Mouse (Mus musculus): ENCODE data around the gene Lin52.
A peak's percentile ranks its signal among the peaks of the same experiment; 100 is the strongest.
"Not testable (repeated sequence)": the region's sequence is repeated elsewhere in the genome, so short reads cannot be mapped to it uniquely, and the experiment has no call there.

The Lin52 gene

GRCm38 (mm10) chr12:84539537-84539936 lies 88.3 kb downstream of the Lin52 start:
- DNase-seq (ENCODE audit: low spot score): not testable (repeated sequence)

- no peak for DNase-seq (ENCODE audit: low spot score)
Measured at GRCm38 (mm10) chr12:84541391-84541958, 90.3 kb downstream of the Lin52 start.

- DNase-seq (ENCODE audit: low spot score): peak; percentile 27
Measured at GRCm38 (mm10) chr12:84546028-84546427, 94.8 kb downstream of the Lin52 start.

- DNase-seq (ENCODE audit: low spot score): no peak
Measured at GRCm38 (mm10) chr12:84546577-84547085, 95.4 kb downstream of the Lin52 start.

GRCm38 (mm10) chr12:84548251-84548650 lies 97.0 kb downstream of the Lin52 start:
- no peak for DNase-seq (ENCODE audit: low spot score)

GRCm38 (mm10) chr12:84555218-84555617 lies 104.0 kb downstream of the Lin52 start:
- no peak for DNase-seq (ENCODE audit: low spot score)

- DNase-seq (ENCODE audit: low spot score): no peak
Measured at GRCm38 (mm10) chr12:84562558-84562957, 111.3 kb downstream of the Lin52 start.

GRCm38 (mm10) chr12:84567576-84567975 lies 116.4 kb downstream of the Lin52 start:
- no peak for DNase-seq (ENCODE audit: low spot score)

- no peak for DNase-seq (ENCODE audit: low spot score)
Measured at GRCm38 (mm10) chr12:84569336-84569970, 118.2 kb downstream of the Lin52 start, which contains the start of gene Vsx2. Gene Vsx2, plus strand, starts transcription at chr12:84569762.

GRCm38 (mm10) chr12:84569976-84570693 lies 118.9 kb downstream of the Lin52 start:
- DNase-seq (ENCODE audit: low spot score): no peak

- DNase-seq (ENCODE audit: low spot score): no peak
Measured at GRCm38 (mm10) chr12:84570694-84571415, 119.6 kb downstream of the Lin52 start.

GRCm38 (mm10) chr12:84571466-84572340 lies 120.5 kb downstream of the Lin52 start:
- no peak for DNase-seq (ENCODE audit: low spot score)

GRCm38 (mm10) chr12:84572341-84572720 lies 121.1 kb downstream of the Lin52 start:
- no peak for DNase-seq (ENCODE audit: low spot score)

- no peak for DNase-seq (ENCODE audit: low spot score)
Measured at GRCm38 (mm10) chr12:84573094-84573493, 121.9 kb downstream of the Lin52 start.

GRCm38 (mm10) chr12:84577768-84578439 lies 126.7 kb downstream of the Lin52 start:
- no peak for DNase-seq (ENCODE audit: low spot score)

- no peak for DNase-seq (ENCODE audit: low spot score)
Measured at GRCm38 (mm10) chr12:84578440-84578770, 127.2 kb downstream of the Lin52 start.

- no peak for DNase-seq (ENCODE audit: low spot score)
Measured at GRCm38 (mm10) chr12:84581285-84581684, 130.1 kb downstream of the Lin52 start.

GRCm38 (mm10) chr12:84589825-84590761 lies 138.9 kb downstream of the Lin52 start:
- peak; percentile 94 for DNase-seq (ENCODE audit: low spot score)

All from layer of hippocampus, adult 9-10 months (tissue).